Mouse (Mus musculus): Measurements from ENCODE around the gene Ankrd13b.

DNA sequence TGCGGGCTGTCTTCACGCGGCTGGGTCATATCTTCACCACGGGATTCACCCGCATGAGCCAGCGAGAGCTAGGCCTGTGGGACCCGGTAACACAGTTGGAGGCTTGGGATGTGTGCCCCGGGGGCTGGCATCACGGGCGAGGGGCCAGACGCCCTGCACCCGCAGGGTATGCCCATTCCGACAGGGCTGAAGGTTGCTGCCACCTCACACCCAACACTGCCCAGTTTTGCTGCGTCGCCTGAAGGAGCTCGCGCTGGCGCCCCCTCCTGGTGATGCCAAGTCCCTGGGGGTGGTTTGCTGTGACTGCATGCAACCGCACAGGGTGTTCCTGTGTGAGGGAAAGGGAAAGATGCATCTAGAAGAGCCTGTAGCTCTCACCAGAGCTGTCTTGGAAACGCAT is 21.7 kb downstream of the Ankrd13b start:
- TF ChIP-seq CTCF (IDR thresholded peaks at IDR 0.05; ENCODE audit: borderline replicate concordance, extremely low read depth, insufficient read depth, insufficient read length) (peak; percentile 75), POLR2A (IDR thresholded peaks at IDR 0.05; ENCODE audit: borderline replicate concordance, extremely low read depth, insufficient read depth, insufficient read length, poor library complexity, severe bottlenecking) (no peak)
